Mouse (Mus musculus): Measurements from ENCODE around the gene Tspan13. TPM values are rescaled to one million over a fixed set of nuclear protein-coding genes. Genes with fewer than 3 reads are reported as not detected.

The Tspan13 gene
- polyA plus RNA-seq, 1 experiment: 294 TPM

DNA sequence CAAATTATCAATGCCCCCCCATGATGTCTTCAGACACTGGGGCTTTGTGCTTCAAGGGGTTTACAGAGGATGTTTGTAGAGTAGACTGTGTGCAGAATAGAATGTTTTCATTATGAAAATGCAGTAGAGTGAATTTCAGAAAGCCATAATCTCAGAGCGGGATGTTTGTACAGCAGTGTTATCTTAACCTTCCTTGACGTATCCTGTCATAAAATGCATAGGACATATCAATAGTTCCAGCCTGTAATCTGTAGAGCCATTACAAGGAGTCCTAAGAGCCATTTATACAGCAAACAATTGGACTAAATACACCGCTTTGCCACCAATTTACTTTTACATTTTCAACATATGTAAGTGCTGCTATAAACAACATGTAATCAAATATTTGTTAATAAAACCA is 48.7 kb downstream of the Tspan13 start:
- Histone ChIP-seq H3K27me3 (ENCODE audit: control insufficient read depth, insufficient read depth, low read length) (no peaks in the 10 kb centered on the region), H3K4me1 (replicated peaks; ENCODE audit: control insufficient read depth, insufficient read depth, low read length) (no peaks in the 10 kb centered on the region), H3K27ac (ENCODE audit: control insufficient read depth, insufficient read depth, low read length) (no peak overlapping the region), H3K4me3 (ENCODE audit: control insufficient read depth, insufficient read depth, low read length) (no peak overlapping the region), H3K36me3 (ENCODE audit: control insufficient read depth, insufficient read depth, low read length) (no peaks in the 10 kb centered on the region)
- WGBS: 97% methylated on average over 3 of the region's 3 CpGs
- no peak for TF ChIP-seq CTCF (IDR thresholded peaks at IDR 0.05; ENCODE audit: borderline replicate concordance, control insufficient read depth, extremely low read depth, insufficient read depth, low read length, poor library complexity)
- TF ChIP-seq POLR2A (IDR thresholded peaks at IDR 0.05; ENCODE audit: control insufficient read depth, extremely low read depth, insufficient read depth, low read length, poor library complexity): no peak
- no peak for DNase-seq

DNA sequence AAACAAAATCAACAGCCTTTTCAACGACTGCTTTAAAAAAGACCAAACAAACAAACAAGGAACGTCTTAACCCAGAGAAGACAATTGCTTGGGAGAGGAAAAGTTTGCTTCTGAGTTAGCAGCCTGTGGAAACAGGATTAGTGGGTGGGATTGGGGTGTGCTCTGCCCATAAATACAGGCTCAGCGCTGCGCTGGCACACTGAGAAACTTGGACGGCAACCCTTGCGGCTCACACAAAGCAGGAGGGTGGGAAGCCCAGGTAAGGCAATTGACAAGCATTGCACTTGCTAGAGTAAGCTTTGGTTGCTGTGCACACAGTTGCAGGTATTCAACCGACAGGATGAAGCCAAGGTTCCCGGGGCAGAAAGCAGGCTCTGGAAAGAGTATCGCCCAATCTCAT is 49.6 kb downstream of the Tspan13 start, which contains the start of gene Agr2:
Gene Agr2, plus strand, starts transcription at position 197 of the 400 bp plus-strand sequence.
- Histone ChIP-seq H3K27ac (ENCODE audit: control insufficient read depth, insufficient read depth, low read length) (no peak within 1 kb of the TSS), H3K27me3 (ENCODE audit: control insufficient read depth, insufficient read depth, low read length) (no peaks in the 10 kb centered on the region), H3K4me1 (replicated peaks; ENCODE audit: control insufficient read depth, insufficient read depth, low read length) (no peaks in the 10 kb centered on the region), H3K36me3 (ENCODE audit: control insufficient read depth, insufficient read depth, low read length) (no peaks in the 10 kb centered on the region), H3K4me3 (ENCODE audit: control insufficient read depth, insufficient read depth, low read length) (no peak within 1 kb of the TSS)
- TF ChIP-seq CTCF (IDR thresholded peaks at IDR 0.05; ENCODE audit: borderline replicate concordance, control insufficient read depth, extremely low read depth, insufficient read depth, low read length, poor library complexity): no peak
- TF ChIP-seq POLR2A (IDR thresholded peaks at IDR 0.05; ENCODE audit: control insufficient read depth, extremely low read depth, insufficient read depth, low read length, poor library complexity): no peak
- 87% methylated on average over 9 of the region's 9 CpGs for WGBS
- DNase-seq: no peak

DNA sequence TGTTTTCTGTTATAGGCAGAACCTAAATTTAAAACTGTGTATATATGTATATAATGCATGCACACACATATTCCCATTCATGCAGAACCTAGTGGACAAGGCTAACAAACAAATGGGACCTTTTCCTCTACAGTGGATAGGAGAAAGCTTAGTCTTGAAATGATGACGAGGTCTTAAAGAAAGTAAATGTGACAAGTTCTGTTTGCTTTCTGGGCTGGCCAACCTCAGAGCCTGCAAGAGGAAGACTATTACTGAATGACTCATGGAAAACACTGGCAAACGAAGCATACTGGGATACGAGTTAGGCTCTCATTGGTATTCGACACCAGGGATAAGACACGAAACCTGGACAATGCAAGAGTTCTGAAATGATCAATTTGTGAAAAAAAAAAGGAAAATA is 57.6 kb downstream of the Tspan13 start:
- TF ChIP-seq CTCF (IDR thresholded peaks at IDR 0.05; ENCODE audit: borderline replicate concordance, control insufficient read depth, extremely low read depth, insufficient read depth, low read length, poor library complexity) (no peak), POLR2A (IDR thresholded peaks at IDR 0.05; ENCODE audit: control insufficient read depth, extremely low read depth, insufficient read depth, low read length, poor library complexity) (no peak)
- Histone ChIP-seq H3K4me1 (replicated peaks; ENCODE audit: control insufficient read depth, insufficient read depth, low read length) (peaks cover 7% of the 10 kb centered on the region), H3K27ac (ENCODE audit: control insufficient read depth, insufficient read depth, low read length) (no peak overlapping the region), H3K27me3 (ENCODE audit: control insufficient read depth, insufficient read depth, low read length) (no peaks in the 10 kb centered on the region), H3K36me3 (ENCODE audit: control insufficient read depth, insufficient read depth, low read length) (no peaks in the 10 kb centered on the region), H3K4me3 (ENCODE audit: control insufficient read depth, insufficient read depth, low read length) (no peak overlapping the region)
- WGBS: 98% methylated on average over 5 of the region's 5 CpGs
- no peak for DNase-seq

DNA sequence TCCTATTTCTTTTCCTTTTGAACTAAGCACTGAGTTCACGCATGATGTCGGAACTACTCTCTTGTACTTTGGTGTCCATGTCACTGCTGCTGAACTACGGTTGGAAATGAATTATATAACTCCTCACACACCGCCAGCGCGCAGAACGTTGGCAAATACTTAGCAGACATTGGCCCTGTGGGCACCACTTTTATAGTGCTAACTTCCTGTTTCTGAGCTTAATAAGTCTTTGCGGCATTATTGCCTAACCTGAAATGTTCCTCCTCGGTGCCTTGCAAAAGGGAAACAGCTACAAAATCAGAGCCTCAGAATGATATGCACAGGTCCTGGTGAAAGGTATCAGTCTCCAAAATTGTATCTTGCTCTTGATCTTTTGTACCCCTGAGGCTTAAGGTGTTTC is 58.8 kb downstream of the Tspan13 start:
- Histone ChIP-seq H3K4me3 (ENCODE audit: control insufficient read depth, insufficient read depth, low read length) (no peak overlapping the region), H3K27me3 (ENCODE audit: control insufficient read depth, insufficient read depth, low read length) (no peaks in the 10 kb centered on the region), H3K27ac (ENCODE audit: control insufficient read depth, insufficient read depth, low read length) (no peak overlapping the region), H3K4me1 (replicated peaks; ENCODE audit: control insufficient read depth, insufficient read depth, low read length) (peaks cover 7% of the 10 kb centered on the region), H3K36me3 (ENCODE audit: control insufficient read depth, insufficient read depth, low read length) (no peaks in the 10 kb centered on the region)
- TF ChIP-seq CTCF (IDR thresholded peaks at IDR 0.05; ENCODE audit: borderline replicate concordance, control insufficient read depth, extremely low read depth, insufficient read depth, low read length, poor library complexity): no peak
- no peak for TF ChIP-seq POLR2A (IDR thresholded peaks at IDR 0.05; ENCODE audit: control insufficient read depth, extremely low read depth, insufficient read depth, low read length, poor library complexity)
- DNase-seq: no peak
- 14% methylated on average over 9 of the region's 9 CpGs for WGBS

DNA sequence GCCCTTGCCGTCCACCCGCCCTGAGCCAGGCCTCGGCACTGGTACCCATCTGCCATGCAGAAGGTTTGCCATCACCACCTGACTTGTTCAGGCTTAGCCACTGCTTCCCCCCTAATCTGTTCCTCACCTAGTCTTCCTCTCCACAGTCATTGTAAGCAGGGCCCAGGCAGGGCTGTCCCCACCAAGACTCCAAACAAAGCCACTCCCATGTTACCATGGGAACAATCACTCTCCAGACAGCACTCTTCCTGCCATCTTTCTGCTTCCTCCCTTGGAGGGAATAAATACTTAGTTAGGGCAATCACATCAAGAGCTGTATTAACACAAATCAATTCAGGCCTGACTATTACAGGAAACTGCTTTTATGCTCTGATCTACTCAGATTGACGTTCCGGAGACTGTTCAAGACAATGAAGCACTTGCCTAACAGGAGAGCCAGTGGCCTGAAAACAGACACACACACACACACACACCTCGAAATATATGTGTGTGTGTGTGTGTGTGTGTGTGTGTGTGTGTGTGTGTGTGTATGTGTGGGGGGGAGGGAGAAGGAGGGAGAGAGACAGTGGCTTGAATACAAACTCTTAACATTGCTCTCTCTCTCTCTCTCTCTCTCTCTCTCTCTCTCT is 60.5 kb downstream of the Tspan13 start:
- Histone ChIP-seq H3K4me3 (ENCODE audit: control insufficient read depth, insufficient read depth, low read length) (no peak overlapping the region), H3K27ac (ENCODE audit: control insufficient read depth, insufficient read depth, low read length) (no peak overlapping the region), H3K27me3 (ENCODE audit: control insufficient read depth, insufficient read depth, low read length) (no peaks in the 10 kb centered on the region), H3K36me3 (ENCODE audit: control insufficient read depth, insufficient read depth, low read length) (no peaks in the 10 kb centered on the region), H3K4me1 (replicated peaks; ENCODE audit: control insufficient read depth, insufficient read depth, low read length) (peaks cover 7% of the 10 kb centered on the region)
- 30% methylated on average over 6 of the region's 6 CpGs for WGBS
- DNase-seq: no peak
- TF ChIP-seq CTCF (IDR thresholded peaks at IDR 0.05; ENCODE audit: borderline replicate concordance, control insufficient read depth, extremely low read depth, insufficient read depth, low read length, poor library complexity) (no peak), POLR2A (IDR thresholded peaks at IDR 0.05; ENCODE audit: control insufficient read depth, extremely low read depth, insufficient read depth, low read length, poor library complexity) (no peak)

DNA sequence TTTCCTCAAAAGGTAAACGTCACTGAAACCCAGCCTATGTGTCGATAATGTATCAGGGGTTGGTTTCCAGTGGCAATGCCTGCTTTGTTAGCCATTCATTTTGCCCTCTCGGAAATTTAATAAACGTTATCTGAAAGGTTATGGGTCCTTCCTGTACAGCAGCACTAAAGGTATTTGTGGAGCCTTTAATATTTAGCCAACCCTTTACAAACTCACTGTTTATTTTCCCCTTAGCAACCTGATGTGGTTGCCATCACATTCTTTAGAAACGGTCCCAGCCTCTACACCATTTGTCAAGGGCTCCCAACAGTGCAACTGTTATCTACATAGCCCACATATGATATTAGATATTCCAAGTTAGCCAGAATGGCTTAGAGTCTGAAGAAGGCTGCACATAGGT is 62.7 kb downstream of the Tspan13 start:
- WGBS: 93% methylated on average over 5 of the region's 5 CpGs
- Histone ChIP-seq H3K4me3 (ENCODE audit: control insufficient read depth, insufficient read depth, low read length) (no peak overlapping the region), H3K27ac (ENCODE audit: control insufficient read depth, insufficient read depth, low read length) (no peak overlapping the region), H3K27me3 (ENCODE audit: control insufficient read depth, insufficient read depth, low read length) (no peaks in the 10 kb centered on the region), H3K36me3 (ENCODE audit: control insufficient read depth, insufficient read depth, low read length) (no peaks in the 10 kb centered on the region), H3K4me1 (replicated peaks; ENCODE audit: control insufficient read depth, insufficient read depth, low read length) (peaks cover 7% of the 10 kb centered on the region)
- DNase-seq: no peak
- TF ChIP-seq POLR2A (IDR thresholded peaks at IDR 0.05; ENCODE audit: control insufficient read depth, extremely low read depth, insufficient read depth, low read length, poor library complexity) (no peak), CTCF (IDR thresholded peaks at IDR 0.05; ENCODE audit: borderline replicate concordance, control insufficient read depth, extremely low read depth, insufficient read depth, low read length, poor library complexity) (no peak)

All from thymus, adult 2 months (tissue).